Mouse (Mus musculus) liver, adult 2 months (tissue): Measurements from ENCODE around the gene Chd9.

Experiments used
- CTCF ChIP-seq: fragments of 200-500 bp; IDR thresholded peaks from 2 replicates; pipeline ENCODE4 v1.5.1; 2011; ENCODE audit warnings: low read depth, low read length, control low read depth
- POLR2A ChIP-seq: fragments of 200-500 bp; IDR thresholded peaks from 2 replicates; pipeline ENCODE4 v1.6.1; 2011; ENCODE audit warnings: low read length, control low read depth; ENCODE audit not compliant: insufficient read depth; ENCODE audit errors: extremely low read depth

DNA sequence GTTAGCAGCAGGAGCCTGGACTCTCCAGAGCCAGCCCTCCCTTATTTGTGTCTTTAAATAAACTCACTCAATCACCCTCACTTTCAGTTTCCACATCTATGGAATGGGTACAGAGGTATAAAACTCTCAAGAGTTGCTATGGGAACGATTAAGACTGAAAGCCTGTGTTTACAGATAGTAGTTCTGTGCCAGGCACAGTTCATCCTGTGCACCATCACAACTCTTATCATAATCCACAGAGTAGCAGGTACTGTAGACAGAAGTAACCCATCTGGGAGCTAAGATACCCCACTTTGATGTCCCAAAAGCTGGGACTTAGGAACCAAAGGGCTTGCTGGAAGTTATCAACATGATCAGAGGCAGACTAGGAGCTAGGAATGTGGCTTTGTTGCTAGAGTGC is 1.7 kb downstream of the Chd9 start:
- TF ChIP-seq CTCF = no peak
- no peak for TF ChIP-seq POLR2A
